ENCODE assay signal across 7 mouse cellular contexts in the genomic region with DNA sequence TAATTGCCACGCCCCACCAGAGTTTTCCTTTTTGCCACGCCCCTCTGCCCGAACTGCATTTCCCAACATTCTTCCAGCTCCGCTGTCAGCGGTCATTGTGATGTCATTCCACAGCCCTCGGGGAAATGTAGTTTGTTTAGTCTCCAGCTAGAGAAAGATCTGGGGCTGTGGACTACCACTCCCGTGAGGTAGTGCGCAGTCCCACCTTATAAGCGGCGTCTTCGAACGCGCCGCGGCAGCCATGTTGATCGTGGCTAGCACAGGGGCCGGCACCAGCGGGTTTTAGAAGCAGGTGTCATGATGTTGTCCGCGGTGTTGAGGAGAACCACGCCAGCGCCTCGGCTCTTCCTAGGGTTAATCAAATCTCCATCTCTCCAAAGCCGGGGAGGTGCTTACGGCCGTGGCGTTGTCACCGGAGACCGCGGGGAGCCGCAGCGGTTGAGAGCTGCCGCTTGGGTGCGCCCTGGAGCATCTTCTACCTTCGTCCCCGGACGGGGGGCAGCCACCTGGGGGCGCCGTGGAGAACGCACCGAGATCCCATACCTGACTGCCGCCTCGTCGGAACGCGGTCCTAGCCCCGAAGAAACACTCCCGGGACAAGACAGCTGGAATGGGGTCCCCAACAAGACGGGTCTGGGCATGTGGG. TPM values are rescaled to one million over a fixed set of nuclear protein-coding genes. Genes with fewer than 3 reads are reported as not detected.
DNase-seq lines count a peak whose midpoint lies in the region; ATAC-seq lines count a peak whose summit lies in the region.

A gene (plus strand): TSS at position 120 of the 646 bp plus-strand sequence.

- peak within 1 kb of the TSS; percentile 43 for H3K9ac ChIP-seq in embryonic facial prominence, embryonic 11.5 days (replicated peaks; ENCODE audit: low read length)
- H3K9ac ChIP-seq in midbrain, embryonic 13.5 days (replicated peaks) = peak within 1 kb of the TSS; percentile 53

- under 1% methylated on average over 49 of the region's 49 CpGs for WGBS in embryonic facial prominence, embryonic 11.5 days
- whole genome bisulfite sequencing in limb, embryonic 10.5 days = 1% methylated on average over 49 of the region's 49 CpGs
- WGBS in midbrain, embryonic 13.5 days = 1% methylated on average over 49 of the region's 49 CpGs

- no peaks in the 10 kb centered on the region for H3K36me3 ChIP-seq in embryonic facial prominence, embryonic 11.5 days (replicated peaks; ENCODE audit: control insufficient read depth, insufficient read depth, low read depth, low read length)
- H3K36me3 ChIP-seq in limb, embryonic 10.5 days = peaks cover 4% of the 10 kb centered on the region; the same call in 1 of the 2 replicates
- 0 out of 2 replicates have a peak, but pooled peaks cover 5% of the 10 kb centered on the region for H3K36me3 ChIP-seq in midbrain, embryonic 13.5 days

- H3K4me2 ChIP-seq in embryonic facial prominence, embryonic 11.5 days (ENCODE audit: low read depth, low read length) = peak within 1 kb of the TSS; percentile 54
- H3K4me2 ChIP-seq in midbrain, embryonic 13.5 days (replicated peaks) = peak within 1 kb of the TSS; percentile 64

- H3K9me3 ChIP-seq in embryonic facial prominence, embryonic 11.5 days (replicated peaks; ENCODE audit: control insufficient read depth, low read length) = no peaks in the 10 kb centered on the region
- no peaks in the 10 kb centered on the region for H3K9me3 ChIP-seq in limb, embryonic 10.5 days (replicated peaks)
- H3K9me3 ChIP-seq in midbrain, embryonic 13.5 days = no peaks in the 10 kb centered on the region

- no peak within 1 kb of the TSS for H3K27ac ChIP-seq in embryonic facial prominence, embryonic 11.5 days (replicated peaks; ENCODE audit: low read depth, low read length)
- peak within 1 kb of the TSS; percentile 79 for H3K27ac ChIP-seq in limb, embryonic 10.5 days
- peak within 1 kb of the TSS; percentile 44; the same call in 1 of the 2 replicates for H3K27ac ChIP-seq in midbrain, embryonic 13.5 days

- no peaks in the 10 kb centered on the region for H3K27me3 ChIP-seq in embryonic facial prominence, embryonic 11.5 days (ENCODE audit: control insufficient read depth, insufficient read depth, low read length)
- H3K27me3 ChIP-seq in limb, embryonic 10.5 days (ENCODE audit: low read depth, poor library complexity, severe bottlenecking) = no peaks in the 10 kb centered on the region
- H3K27me3 ChIP-seq in midbrain, embryonic 13.5 days = no peaks in the 10 kb centered on the region

- peak; percentile 94 for DNase-seq in adrenal gland, postnatal 14 days
- DNase-seq in embryonic facial prominence, embryonic 11.5 days (ENCODE audit: low spot score) = peak; percentile 98
- DNase-seq in kidney, adult 11 months = peak; percentile 98
- peak; percentile 85 for DNase-seq in limb, embryonic 10.5 days (ENCODE audit: low spot score)
- peak; percentile 79 for DNase-seq in spleen, adult 12 weeks (ENCODE audit: low spot score)

- ATAC-seq in embryonic facial prominence, embryonic 11.5 days (replicated peaks; ENCODE audit: insufficient number of reproducible peaks, low FRiP score, low TSS enrichment, low read depth) = peak; percentile 98
- ATAC-seq in granulocyte monocyte progenitor cell, adult 5-6 weeks (replicated peaks; ENCODE audit: poor library complexity, severe bottlenecking) = peak; percentile 97
- peak; percentile 99 for ATAC-seq in midbrain, embryonic 13.5 days

- no peaks in the 10 kb centered on the region for H3K4me1 ChIP-seq in embryonic facial prominence, embryonic 11.5 days (ENCODE audit: control insufficient read depth, insufficient read depth, low read length)
- peaks cover 17% of the 10 kb centered on the region for H3K4me1 ChIP-seq in limb, embryonic 10.5 days
- H3K4me1 ChIP-seq in midbrain, embryonic 13.5 days (replicated peaks) = peaks cover 34% of the 10 kb centered on the region

- H3K4me3 ChIP-seq in embryonic facial prominence, embryonic 11.5 days (ENCODE audit: low read depth, low read length) = peak within 1 kb of the TSS; percentile 51
- peak within 1 kb of the TSS; percentile 79 for H3K4me3 ChIP-seq in limb, embryonic 10.5 days
- H3K4me3 ChIP-seq in midbrain, embryonic 13.5 days (replicated peaks) = peak within 1 kb of the TSS; percentile 63

RNA-seq across cellular contexts. Expression of the gene that starts here (rescaled TPM):
- 97.0 and 101 TPM in 2 replicates for total RNA-seq in adrenal gland, postnatal 14 days (2021)
- polyA plus RNA-seq in embryonic facial prominence, embryonic 11.5 days (2014; fragmentation: Nextera tagmentation; extraction: Ambion mirVana) = 35.8 and 38.4 TPM in 2 replicates
- 19.3 and 19.6 TPM in 2 replicates for total RNA-seq in granulocyte monocyte progenitor cell, adult 5-6 weeks (2014; fragmentation: Nextera tagmentation)
- 40.6 and 60.0 TPM in 2 replicates for total RNA-seq in granulocyte monocyte progenitor cell, adult 5-6 weeks (2017)
- 55.3 and 62.7 TPM in 2 replicates for polyA plus RNA-seq in limb, embryonic 10.5 days (2016; fragmentation: Nextera tagmentation; extraction: Ambion mirVana)
- polyA plus RNA-seq in midbrain, embryonic 13.5 days (2015; fragmentation: Nextera tagmentation; extraction: Ambion mirVana) = 31.9 and 33.7 TPM in 2 replicates
